Mouse (Mus musculus) G1E (cell line): ENCODE measurements around the gene Madd.

Experiments
- CTCF ChIP-seq: IDR thresholded peaks from 2 replicates; pipeline ENCODE4 v1.5.1; 2012; ENCODE audit warnings: low read depth, low read length, inconsistent platforms, mixed read lengths
- GATA1 ChIP-seq: IDR thresholded peaks from 2 replicates; pipeline ENCODE4 v1.6.1; 2012; ENCODE audit warnings: borderline replicate concordance, low read length, inconsistent platforms, mixed read lengths
- GATA2 ChIP-seq: IDR thresholded peaks from 2 replicates; pipeline ENCODE4 v1.6.1; 2012; ENCODE audit warnings: low read depth, low read length, inconsistent platforms, borderline replicate concordance
- POLR2AphosphoS5 ChIP-seq: IDR thresholded peaks from 2 replicates; pipeline ENCODE4 v1.6.1; 2012; ENCODE audit warnings: low read depth, low read length, inconsistent platforms; ENCODE audit not compliant: insufficient replicate concordance
- TAL1 ChIP-seq: conservative IDR thresholded peaks from 2 replicates; pipeline ENCODE4 v1.6.1; 2012; ENCODE audit warnings: low read depth, low read length, inconsistent platforms, mixed read lengths

GRCm38 (mm10) chr2:91113852-91114251 lies 69.8 kb downstream of the Madd start:
- TF ChIP-seq CTCF (no peak), GATA1 (no peak), TAL1 (no peak), POLR2AphosphoS5 (no peak), GATA2 (no peak)
